Mouse (Mus musculus) midbrain, embryonic 12.5 days (tissue): ENCODE measurements around the gene Mmp19. TPM values are rescaled to one million over a fixed set of nuclear protein-coding genes. Genes with fewer than 3 reads are reported as not detected.

Experiments
- ATAC-seq: fragments of 200-750 bp; cut with Nextera tagmentation; 2 replicates; pipeline ENCODE4 v1.8.0; 2017; ENCODE audit warnings: low read depth, moderate TSS enrichment, moderate library complexity; ENCODE audit not compliant: low FRiP score
- H3K27ac ChIP-seq: fragments of 300-500 bp; sonication (generic); replicated peaks from 2 replicates; pipeline ENCODE4 v1.5.1; 2016; ENCODE audit warnings: mild to moderate bottlenecking
- H3K27me3 ChIP-seq: fragments of 300-500 bp; sonication (generic); 2 replicates; pipeline ENCODE4 v1.6.1; 2016; ENCODE audit warnings: mild to moderate bottlenecking
- H3K36me3 ChIP-seq: fragments of 300-500 bp; sonication (generic); 2 replicates; pipeline ENCODE4 v1.6.1; 2016
- H3K4me1 ChIP-seq: fragments of 300-500 bp; sonication (generic); 2 replicates; pipeline ENCODE4 v1.6.1; 2016
- H3K4me2 ChIP-seq: fragments of 300-500 bp; sonication (generic); replicated peaks from 2 replicates; pipeline ENCODE4 v1.6.1; 2016; ENCODE audit warnings: mild to moderate bottlenecking, moderate library complexity
- H3K4me3 ChIP-seq: fragments of 300-500 bp; sonication (generic); 2 replicates; pipeline ENCODE4 v1.5.1; 2016; ENCODE audit warnings: mild to moderate bottlenecking
- H3K9ac ChIP-seq: fragments of 300-500 bp; sonication (generic); replicated peaks from 2 replicates; pipeline ENCODE4 v1.6.1; 2016; ENCODE audit warnings: mild to moderate bottlenecking, moderate library complexity
- H3K9me3 ChIP-seq: fragments of 300-500 bp; sonication (generic); 2 replicates; pipeline ENCODE4 v1.6.1; 2016; ENCODE audit warnings: mild to moderate bottlenecking
- WGBS: fragments of 180-500 bp; shearing (Covaris S2); methylation state at CpG from one replicate; pipeline ENCODE4 v1.1.7; 2016; 5-methylcytosine and 5-hydroxymethylcytosine counted together
- polyA plus RNA-seq: library from polyadenylated mRNA; unstranded; fragments of >200 nt; fragmentation: Nextera tagmentation; extraction: Ambion mirVana; gene quantifications from 2 replicates; pipeline ENCODE4 v1.2.1, GENCODE M21; 2016

Mmp19 gene
- 0.61 and 0.97 TPM in 2 replicates for polyA plus RNA-seq

GRCm38 (mm10) chr10:128790398-128791124 lies at the start of gene Mmp19:
Mmp19 (plus strand) TSS chr10:128790910.
- Histone ChIP-seq H3K4me3 (no peak within 1 kb of the TSS), H3K27ac (no peak within 1 kb of the TSS), H3K36me3 (no peaks in the 10 kb centered on the region), H3K9ac (no peak within 1 kb of the TSS), H3K4me2 (no peak within 1 kb of the TSS), H3K4me1 (no peaks in the 10 kb centered on the region), H3K9me3 (no peaks in the 10 kb centered on the region), H3K27me3 (peaks cover 2% of the 10 kb centered on the region; the same call in 1 of the 2 replicates)
- no peak for ATAC-seq
- 62% methylated on average over 7 of the region's 7 CpGs for WGBS

GRCm38 (mm10) chr10:128742616-128743015 lies 48.1 kb upstream of the Mmp19 start:
- peaks cover 16% of the 10 kb centered on the region for H3K4me1 ChIP-seq
- ATAC-seq = no peak
- no peaks in the 10 kb centered on the region for H3K36me3 ChIP-seq
- 56% methylated on average over 4 of the region's 4 CpGs for WGBS
- no peak overlapping the region for H3K27ac ChIP-seq
- H3K4me2 ChIP-seq = no peak overlapping the region
- peaks cover 56% of the 10 kb centered on the region for H3K27me3 ChIP-seq
- H3K4me3 ChIP-seq = no peak overlapping the region
- no peaks in the 10 kb centered on the region for H3K9me3 ChIP-seq
- no peak overlapping the region for H3K9ac ChIP-seq

- no peaks in the 10 kb centered on the region for H3K36me3 ChIP-seq
- peaks cover 16% of the 10 kb centered on the region for H3K4me1 ChIP-seq
- peaks cover 53% of the 10 kb centered on the region for H3K27me3 ChIP-seq
- 11% methylated on average over 7 of the region's 7 CpGs for WGBS
- ATAC-seq = no peak
- no peak overlapping the region for H3K27ac ChIP-seq
- no peaks in the 10 kb centered on the region for H3K9me3 ChIP-seq
- H3K9ac ChIP-seq = peak overlapping the region; percentile 61; the same call in 1 of the 2 replicates
- peak overlapping the region; percentile 57 for H3K4me3 ChIP-seq
- H3K4me2 ChIP-seq = peak overlapping the region; percentile 88
Observed at GRCm38 (mm10) chr10:128743235-128743634, 47.5 kb upstream of the Mmp19 start.

- ATAC-seq = peak; percentile 16; the same call in 1 of the 2 replicates
- Histone ChIP-seq H3K9ac (peak overlapping the region; percentile 61), H3K9me3 (no peaks in the 10 kb centered on the region), H3K4me3 (peak overlapping the region; percentile 57), H3K27ac (no peak overlapping the region), H3K4me2 (peak overlapping the region; percentile 88), H3K36me3 (no peaks in the 10 kb centered on the region), H3K27me3 (peaks cover 53% of the 10 kb centered on the region), H3K4me1 (peaks cover 16% of the 10 kb centered on the region)
- under 1% methylated on average over 35 of the region's 37 CpGs for WGBS
Observed at GRCm38 (mm10) chr10:128743791-128744191, 46.9 kb upstream of the Mmp19 start.

GRCm38 (mm10) chr10:128744211-128744610 lies 46.5 kb upstream of the Mmp19 start:
- H3K27me3 ChIP-seq = peaks cover 53% of the 10 kb centered on the region
- peak overlapping the region; percentile 61 for H3K9ac ChIP-seq
- no peak for ATAC-seq
- no peaks in the 10 kb centered on the region for H3K9me3 ChIP-seq
- H3K36me3 ChIP-seq = no peaks in the 10 kb centered on the region
- peak overlapping the region; percentile 88 for H3K4me2 ChIP-seq
- WGBS = 14% methylated on average over 8 of the region's 8 CpGs
- peak overlapping the region; percentile 57 for H3K4me3 ChIP-seq
- peaks cover 18% of the 10 kb centered on the region for H3K4me1 ChIP-seq
- H3K27ac ChIP-seq = no peak overlapping the region

GRCm38 (mm10) chr10:128744680-128745601 lies 45.8 kb upstream of the Mmp19 start, which contains the start of gene Dgka:
Dgka (minus strand) TSS chr10:128744855.
- Histone ChIP-seq H3K27ac (no peak within 1 kb of the TSS), H3K4me2 (peak within 1 kb of the TSS; percentile 88), H3K9me3 (no peaks in the 10 kb centered on the region), H3K9ac (peak within 1 kb of the TSS; percentile 61), H3K4me1 (peaks cover 25% of the 10 kb centered on the region), H3K4me3 (peak within 1 kb of the TSS; percentile 57), H3K36me3 (no peaks in the 10 kb centered on the region), H3K27me3 (peaks cover 53% of the 10 kb centered on the region)
- 26% methylated on average over 18 of the region's 18 CpGs for WGBS
- no peak for ATAC-seq

- Histone ChIP-seq H3K9ac (no peak overlapping the region), H3K36me3 (no peaks in the 10 kb centered on the region), H3K9me3 (no peaks in the 10 kb centered on the region), H3K4me1 (peaks cover 32% of the 10 kb centered on the region), H3K27ac (no peak overlapping the region), H3K4me2 (no peak overlapping the region), H3K4me3 (no peak overlapping the region), H3K27me3 (peaks cover 53% of the 10 kb centered on the region)
- ATAC-seq = no peak
- WGBS = 92% methylated on average over 10 of the region's 10 CpGs
Observed at GRCm38 (mm10) chr10:128745946-128746613, 44.6 kb upstream of the Mmp19 start.

- no peak for ATAC-seq
- H3K4me2 ChIP-seq = peak overlapping the region; percentile 89
- H3K4me1 ChIP-seq = peaks cover 32% of the 10 kb centered on the region
- no peaks in the 10 kb centered on the region; the same call in 1 of the 2 replicates for H3K36me3 ChIP-seq
- H3K9ac ChIP-seq = peak overlapping the region; percentile 83
- peaks cover 46% of the 10 kb centered on the region for H3K27me3 ChIP-seq
- H3K4me3 ChIP-seq = peak overlapping the region; percentile 67
- WGBS = 36% methylated on average over 9 of the region's 9 CpGs
- H3K9me3 ChIP-seq = no peaks in the 10 kb centered on the region
- peak overlapping the region; percentile 91 for H3K27ac ChIP-seq
Observed at GRCm38 (mm10) chr10:128746972-128747645, 43.6 kb upstream of the Mmp19 start.

- H3K9ac ChIP-seq = peak within 1 kb of the TSS; percentile 83
Observed at GRCm38 (mm10) chr10:128747646-128748251, 43.0 kb upstream of the Mmp19 start, which contains the start of gene Pym1. Pym1 (plus strand) TSS chr10:128747889.

GRCm38 (mm10) chr10:128748252-128748864 lies 42.4 kb upstream of the Mmp19 start:
- peak overlapping the region; percentile 91 for H3K27ac ChIP-seq
- peaks cover 33% of the 10 kb centered on the region for H3K27me3 ChIP-seq
- H3K9ac ChIP-seq = peak overlapping the region; percentile 83
- peak overlapping the region; percentile 89 for H3K4me2 ChIP-seq
- WGBS = under 1% methylated on average over 37 of the region's 37 CpGs
- H3K36me3 ChIP-seq = peaks cover 9% of the 10 kb centered on the region
- H3K4me1 ChIP-seq = peaks cover 32% of the 10 kb centered on the region
- H3K9me3 ChIP-seq = no peaks in the 10 kb centered on the region
- peak; percentile 93 for ATAC-seq
- peak overlapping the region; percentile 67 for H3K4me3 ChIP-seq

More at GRCm38 (mm10) chr10:128747646-128748251, 43.0 kb upstream of the Mmp19 start, which contains the start of gene Pym1:
- H3K4me3 ChIP-seq = peak within 1 kb of the TSS; percentile 67
- under 1% methylated on average over 36 of the region's 36 CpGs for WGBS
- H3K27ac ChIP-seq = peak within 1 kb of the TSS; percentile 91
- H3K4me1 ChIP-seq = peaks cover 32% of the 10 kb centered on the region
- peak; percentile 51 for ATAC-seq
- H3K9me3 ChIP-seq = no peaks in the 10 kb centered on the region
- H3K27me3 ChIP-seq = peaks cover 39% of the 10 kb centered on the region
- H3K36me3 ChIP-seq = peaks cover 4% of the 10 kb centered on the region; the same call in 1 of the 2 replicates
- H3K4me2 ChIP-seq = peak within 1 kb of the TSS; percentile 89
